Mouse (Mus musculus) olfactory bulb, adult 2 months (tissue): ENCODE results near the gene Lrrc39.

ENCODE experiments used
- CTCF ChIP-seq: fragments of 200-500 bp; IDR thresholded peaks from 2 replicates; pipeline ENCODE4 v1.5.1; 2012; ENCODE audit warnings: low read depth, mild to moderate bottlenecking, low read length, moderate library complexity; ENCODE audit not compliant: insufficient read depth
- POLR2A ChIP-seq: fragments of 200-500 bp; IDR thresholded peaks from 2 replicates; pipeline ENCODE4 v1.6.1; 2012; ENCODE audit warnings: mild to moderate bottlenecking, low read depth, low read length, moderate library complexity; ENCODE audit not compliant: insufficient read depth

DNA sequence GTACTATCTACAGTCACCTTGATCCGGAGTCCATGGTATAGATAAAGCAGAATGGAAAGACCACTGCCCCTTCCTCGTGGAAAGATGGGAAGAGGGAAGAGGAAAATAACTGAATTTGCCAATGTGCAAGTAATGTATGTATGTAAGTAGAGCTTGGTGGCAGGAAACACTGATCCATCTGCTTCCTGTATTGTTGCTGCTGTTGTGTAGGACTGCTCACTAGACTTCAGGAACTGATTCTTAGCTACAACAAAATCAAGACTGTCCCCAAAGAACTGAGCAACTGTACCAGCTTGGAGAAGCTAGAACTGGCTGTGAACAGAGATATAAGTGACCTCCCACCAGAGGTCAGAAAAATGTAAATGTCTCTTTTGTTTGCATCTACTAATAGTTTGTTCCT, 7.9 kb downstream of the Lrrc39 start:
- TF ChIP-seq CTCF (no peak), POLR2A (no peak)
